Mouse (Mus musculus): ENCODE results near the gene Oas1d. TPM values are rescaled to one million over a fixed set of nuclear protein-coding genes. Genes with fewer than 3 reads are reported as not detected.
A peak's percentile ranks its signal among the peaks of the same experiment; 100 is the strongest.
"Not testable (repeated sequence)": the region's sequence is repeated elsewhere in the genome, so short reads cannot be mapped to it uniquely, and the experiment has no call there.

Gene Oas1d
- not detected for total RNA-seq (2021)
- long read RNA-seq, experiment 1 = 0 reads
- long read RNA-seq, experiment 2 = 0 reads

DNA sequence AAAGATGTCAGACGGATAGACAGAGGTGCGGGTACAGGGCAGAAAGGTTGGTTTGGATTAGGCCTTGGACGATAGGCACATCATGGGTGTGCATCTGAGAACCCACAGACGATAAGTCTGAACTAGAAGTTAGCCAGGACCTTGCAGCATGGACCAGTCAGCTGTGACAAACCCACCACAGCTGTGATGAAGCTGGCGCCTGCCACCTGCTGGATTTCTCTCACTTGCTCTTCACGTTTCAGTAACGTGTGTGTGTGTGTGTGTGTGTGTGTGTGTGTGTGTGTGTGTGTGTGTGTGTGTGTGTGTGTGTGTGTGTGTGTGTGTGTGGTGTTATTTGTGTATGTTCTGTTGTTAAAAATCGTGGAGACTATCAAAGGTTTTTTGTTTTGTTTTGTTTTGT, at the start of gene Oas1d:
TSS of gene Oas1d (plus strand) at position 333 of the 400 bp plus-strand sequence.
- DNase-seq (ENCODE audit: low spot score in 2 of 2) = not testable (repeated sequence)

DNA sequence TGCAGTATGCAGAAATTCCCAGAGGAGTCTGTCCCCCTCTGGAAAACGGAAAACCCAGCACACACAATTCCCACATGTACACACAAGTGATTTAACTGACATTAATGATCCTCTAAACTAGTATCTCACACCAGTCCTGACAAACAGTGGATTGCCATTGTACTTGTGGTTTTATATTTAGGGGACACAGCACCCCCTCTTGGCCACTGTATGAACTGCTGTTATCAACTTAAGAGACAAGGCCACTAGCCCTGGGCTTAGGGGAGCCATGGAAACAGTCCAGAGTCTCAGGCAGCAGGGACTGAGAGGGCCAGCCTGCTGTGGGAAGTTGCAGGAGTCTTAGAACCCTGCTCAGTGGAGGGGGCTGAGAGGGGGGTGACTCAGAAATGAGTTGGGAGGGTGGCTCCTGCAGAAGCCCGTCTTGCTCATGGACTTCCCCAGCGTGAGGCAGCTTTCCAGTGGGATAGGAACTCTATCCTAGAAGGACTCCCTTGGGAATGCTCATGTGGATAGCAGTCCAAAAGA, 48.9 kb upstream of the Oas1d start:
- no peak for DNase-seq (ENCODE audit: low spot score in 2 of 2)

GRCm38 (mm10) chr5:120869436-120870015, 44.8 kb upstream of the Oas1d start:
- DNase-seq (ENCODE audit: low spot score in 2 of 2) = no peak

DNA sequence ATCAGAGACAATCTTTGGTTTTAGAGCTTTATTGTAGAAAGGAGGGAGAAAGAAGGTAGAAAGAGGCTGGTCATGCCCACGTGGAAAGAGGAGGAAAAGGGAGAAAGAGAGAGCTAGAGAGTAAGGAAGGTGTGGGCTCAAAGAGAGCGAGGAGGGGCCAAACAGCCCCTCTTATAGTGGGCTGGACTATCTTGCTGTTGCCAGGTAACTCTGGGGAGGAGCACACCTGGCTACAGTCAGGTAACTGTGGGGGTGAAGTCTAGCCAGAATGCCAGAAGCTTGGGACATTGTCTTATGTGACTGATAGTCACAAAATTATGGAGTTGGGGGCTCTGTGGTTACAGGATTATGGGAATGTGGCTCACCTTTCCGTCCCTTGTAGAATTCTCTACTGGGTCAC, 44.3 kb upstream of the Oas1d start:
- no peak for DNase-seq (ENCODE audit: low spot score in 2 of 2)

- peak in 1 of 2 experiments; percentile 10 for DNase-seq (ENCODE audit: low spot score in 2 of 2)
These were observed 43.6 kb upstream of the Oas1d start for GRCm38 (mm10) chr5:120870782-120871181.

DNA sequence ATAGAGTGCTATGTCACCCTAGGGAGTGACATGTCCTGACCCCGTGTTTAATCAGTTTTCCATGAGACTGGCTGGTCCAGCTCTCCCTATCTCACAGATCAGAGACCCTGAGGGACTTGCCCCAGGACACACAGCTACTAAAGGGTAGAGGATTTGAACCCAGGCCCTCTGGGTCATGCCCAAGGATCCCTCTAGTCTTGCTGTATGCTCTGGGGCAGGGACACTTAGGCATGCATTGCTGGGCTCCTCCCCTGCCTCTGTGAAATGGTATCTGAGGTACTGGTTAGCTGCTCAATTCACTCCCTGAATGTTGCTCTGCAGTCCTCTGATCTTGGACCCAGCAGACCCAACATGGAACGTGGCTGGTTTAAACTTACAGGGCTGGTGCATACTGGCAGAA, 42.9 kb upstream of the Oas1d start:
- DNase-seq (ENCODE audit: low spot score in 2 of 2) = no peak

DNA sequence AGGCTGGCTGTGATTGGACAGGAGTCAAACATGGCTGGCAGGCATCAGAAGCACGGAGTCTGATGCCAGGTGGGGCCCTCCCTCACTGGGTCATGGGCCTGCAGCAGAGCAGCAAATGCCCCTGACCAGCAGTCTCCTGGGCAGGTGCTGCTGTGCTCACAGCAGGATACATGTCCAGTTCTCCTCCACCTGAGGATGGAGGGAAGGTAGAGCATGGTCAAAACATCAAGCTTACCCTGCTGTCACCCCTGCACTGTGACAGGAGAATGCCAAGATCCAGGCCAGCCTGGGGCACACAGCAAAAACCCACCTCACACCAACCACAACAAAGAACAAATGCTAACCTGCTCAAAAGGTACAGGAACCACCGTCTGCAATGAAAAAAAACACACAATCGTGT, 37.5 kb upstream of the Oas1d start:
- DNase-seq (ENCODE audit: low spot score in 2 of 2) = not testable (repeated sequence)

DNA sequence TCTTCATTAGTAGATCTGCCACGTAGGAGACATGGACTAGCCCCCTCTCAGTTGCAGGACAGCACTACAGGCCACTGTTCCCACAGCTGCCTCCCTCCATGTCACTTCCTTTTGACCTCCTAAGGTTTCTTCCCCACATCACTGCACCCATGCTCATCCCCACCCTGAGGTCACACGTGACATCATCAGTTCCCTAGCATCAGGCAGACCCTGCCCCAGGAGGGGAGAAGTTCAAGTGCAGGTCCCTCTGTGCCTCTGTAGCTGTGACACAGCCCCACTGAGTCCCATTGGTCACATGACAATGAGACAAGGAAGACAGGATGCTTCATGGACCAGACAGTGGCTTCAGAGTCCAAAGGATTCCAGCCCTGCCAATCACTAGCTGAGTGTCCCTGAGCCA, 36.9 kb upstream of the Oas1d start:
- not testable (repeated sequence) for DNase-seq (ENCODE audit: low spot score in 2 of 2)

- DNase-seq (ENCODE audit: low spot score in 2 of 2) = not testable (repeated sequence)
These were observed 35.5 kb upstream of the Oas1d start for GRCm38 (mm10) chr5:120878803-120879202.

DNA sequence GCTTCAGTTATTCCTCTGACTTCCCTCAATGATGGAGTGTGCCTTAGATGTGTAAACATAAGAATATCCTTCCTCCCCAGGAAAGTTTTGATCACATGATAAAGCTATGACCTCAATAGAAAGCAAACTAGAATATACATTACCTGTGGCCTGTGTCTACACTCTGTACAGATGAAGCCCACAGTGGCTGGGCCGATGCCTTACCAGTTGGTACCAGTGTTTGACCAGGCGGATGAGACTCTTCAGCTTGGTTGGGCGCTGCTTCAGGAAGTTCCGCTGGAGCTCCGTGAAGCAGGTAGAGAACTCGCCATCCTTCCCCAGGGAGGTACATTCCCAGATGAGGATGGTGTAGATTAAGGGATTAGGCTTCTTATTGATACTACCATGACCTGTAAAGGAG, 32.7 kb upstream of the Oas1d start:
- not testable (repeated sequence) for DNase-seq (ENCODE audit: low spot score in 2 of 2)

GRCm38 (mm10) chr5:120887413-120887812, 26.9 kb upstream of the Oas1d start, which contains the start of gene Oas1g:
TSS of gene Oas1g (minus strand) at chr5:120887613.
- not testable (repeated sequence) for DNase-seq (ENCODE audit: low spot score in 2 of 2)

DNA sequence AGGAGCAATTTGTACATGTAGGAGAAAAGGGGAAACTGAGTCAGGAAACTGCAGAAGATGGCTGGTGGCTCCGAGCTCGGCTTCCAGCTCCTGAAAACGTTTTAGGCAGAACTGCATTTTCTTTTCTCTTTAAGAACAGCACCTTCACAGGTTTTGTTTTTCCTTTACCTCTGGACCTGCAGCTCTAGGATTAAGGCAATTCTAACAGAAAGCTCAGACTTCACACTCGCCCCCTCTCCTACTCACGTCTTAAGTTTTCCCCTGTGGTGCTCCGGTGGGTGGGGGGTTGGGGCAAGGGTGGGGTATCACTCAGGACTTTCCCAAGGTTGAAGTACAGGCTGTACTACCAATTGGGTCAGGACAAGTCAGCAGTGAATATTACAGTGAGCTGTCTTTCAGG, 26.5 kb upstream of the Oas1d start:
- no peak for DNase-seq (ENCODE audit: low spot score in 2 of 2)

- not testable (repeated sequence) for DNase-seq (ENCODE audit: low spot score in 2 of 2)
These were observed 26.0 kb upstream of the Oas1d start for GRCm38 (mm10) chr5:120888294-120888815.

DNA sequence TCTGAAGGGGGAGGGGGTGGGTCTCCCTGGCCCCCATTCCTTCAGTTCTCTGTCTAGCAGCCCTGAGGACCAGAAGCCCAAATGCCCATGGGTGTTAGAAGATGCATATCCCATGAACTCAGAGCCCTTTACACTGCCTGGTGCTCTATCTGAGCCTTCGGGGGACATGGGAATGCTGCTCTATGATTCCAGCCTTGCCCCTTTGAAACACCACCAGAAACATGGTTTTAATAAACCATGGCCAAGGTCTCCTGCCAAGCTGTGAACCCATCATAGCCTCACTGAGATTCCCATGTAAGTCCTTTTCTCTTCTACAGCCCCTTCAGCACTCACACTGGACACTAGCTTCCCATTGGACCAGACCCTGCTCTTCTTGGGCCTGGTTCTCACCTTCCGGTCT, 24.3 kb upstream of the Oas1d start:
- DNase-seq (ENCODE audit: low spot score in 2 of 2) = no peak

DNA sequence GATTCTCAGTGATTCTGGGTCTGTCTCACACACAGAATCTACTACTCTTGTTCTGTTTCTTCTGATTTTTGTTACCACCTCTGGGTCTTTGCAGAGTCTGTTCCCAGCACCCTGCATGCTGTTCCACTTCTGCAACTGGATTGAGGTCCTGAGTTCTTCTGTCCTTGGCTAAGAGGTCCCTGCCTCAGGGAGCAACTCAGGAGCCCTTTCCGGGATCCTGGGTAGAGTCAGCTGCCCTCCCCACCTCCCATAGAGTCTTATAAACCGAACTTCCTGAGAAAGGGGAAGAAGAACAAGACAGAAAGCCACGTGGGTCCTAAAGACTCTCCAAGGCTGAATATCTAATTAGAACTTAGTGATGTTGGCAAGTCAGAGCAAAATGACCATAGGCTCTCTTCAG, 23.3 kb upstream of the Oas1d start:
- no peak for DNase-seq (ENCODE audit: low spot score in 2 of 2)

DNA sequence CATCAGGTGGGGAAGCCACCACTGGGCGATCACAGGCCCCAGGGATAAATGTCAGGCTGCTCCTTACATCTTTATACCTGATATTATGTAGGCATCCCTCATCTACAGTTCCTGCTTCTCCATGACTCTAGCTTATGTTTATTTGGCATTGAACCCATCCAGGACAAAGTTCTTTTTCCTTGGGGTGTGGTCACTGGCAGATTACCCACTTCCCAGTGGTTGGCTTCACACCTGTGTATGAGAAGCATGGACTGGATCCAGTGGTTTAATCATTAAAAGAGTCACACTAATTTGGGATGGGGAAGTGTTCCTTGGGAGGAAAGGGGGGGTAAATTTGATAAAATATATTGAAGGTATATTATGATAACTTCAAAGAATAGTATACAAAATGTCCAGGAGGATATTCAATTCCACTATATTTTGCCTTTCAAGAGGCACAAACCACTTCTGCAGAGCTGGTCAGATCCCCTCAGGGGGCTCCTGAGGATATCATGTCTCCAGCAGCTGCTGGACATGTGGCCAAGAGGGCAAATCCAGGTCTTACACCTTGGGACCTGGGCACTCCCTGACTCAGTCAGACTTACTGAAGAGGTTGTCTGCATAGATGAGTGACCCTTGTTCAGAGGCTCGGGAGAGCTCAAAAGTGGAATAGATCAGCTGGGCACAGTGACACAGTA, 22.6 kb upstream of the Oas1d start:
- DNase-seq (ENCODE audit: low spot score in 2 of 2) = not testable (repeated sequence)

- DNase-seq (ENCODE audit: low spot score in 2 of 2) = no peak
These were observed 22.1 kb upstream of the Oas1d start for GRCm38 (mm10) chr5:120892243-120892660.

- DNase-seq (ENCODE audit: low spot score in 2 of 2) = not testable (repeated sequence)
These were observed 20.5 kb upstream of the Oas1d start for GRCm38 (mm10) chr5:120893866-120894265.

DNA sequence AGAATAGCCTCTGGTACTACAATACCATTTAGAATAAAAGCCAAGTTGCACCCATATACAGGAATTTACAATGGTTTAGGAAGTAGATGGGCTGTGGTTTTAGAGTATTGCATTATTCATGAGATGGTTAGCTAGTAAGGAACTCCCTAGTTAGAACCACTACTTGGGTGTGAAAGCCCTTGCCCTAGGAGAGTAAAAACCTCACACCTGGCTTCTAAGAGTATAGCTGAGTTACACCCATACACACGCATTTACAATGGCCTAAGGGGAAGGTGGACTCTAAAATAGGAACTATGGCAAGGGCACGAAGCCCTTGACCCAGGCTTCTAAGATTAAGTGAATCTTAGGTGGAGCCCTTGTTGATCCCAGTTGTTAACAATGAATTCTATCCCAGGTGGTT, 19.6 kb upstream of the Oas1d start:
- not testable (repeated sequence) for DNase-seq (ENCODE audit: low spot score in 2 of 2)

DNA sequence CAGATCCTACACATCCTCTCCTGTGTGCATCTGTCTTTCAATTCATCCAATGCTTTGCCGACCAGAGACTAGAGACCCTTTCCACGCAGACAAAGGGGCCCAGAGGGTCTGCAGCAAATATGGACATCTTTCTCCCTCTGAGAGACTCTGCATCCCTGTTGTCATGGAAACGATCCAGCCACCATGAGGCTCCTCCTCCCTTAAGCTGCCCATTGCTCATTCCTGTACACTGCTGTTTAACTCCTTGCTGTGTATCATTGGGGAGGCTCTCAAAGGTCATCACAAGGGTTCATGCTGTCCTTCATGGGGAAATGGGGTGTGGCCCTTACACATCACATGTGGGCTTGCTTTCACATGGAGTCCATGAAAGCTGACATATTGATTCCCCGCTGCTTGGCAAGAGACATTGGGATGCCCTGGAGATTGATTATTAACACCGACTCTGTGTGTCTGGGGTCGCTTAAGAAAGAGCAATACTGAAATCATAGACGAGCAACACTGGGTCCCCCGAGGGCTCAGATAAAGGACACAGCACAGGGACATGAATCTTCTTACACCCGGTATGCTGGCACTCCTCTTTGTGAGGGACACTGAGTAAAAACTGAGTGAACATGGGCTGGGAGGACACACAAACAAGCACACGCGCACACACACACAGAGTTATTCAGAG, 19.0 kb upstream of the Oas1d start:
- no peak for DNase-seq (ENCODE audit: low spot score in 2 of 2)

DNA sequence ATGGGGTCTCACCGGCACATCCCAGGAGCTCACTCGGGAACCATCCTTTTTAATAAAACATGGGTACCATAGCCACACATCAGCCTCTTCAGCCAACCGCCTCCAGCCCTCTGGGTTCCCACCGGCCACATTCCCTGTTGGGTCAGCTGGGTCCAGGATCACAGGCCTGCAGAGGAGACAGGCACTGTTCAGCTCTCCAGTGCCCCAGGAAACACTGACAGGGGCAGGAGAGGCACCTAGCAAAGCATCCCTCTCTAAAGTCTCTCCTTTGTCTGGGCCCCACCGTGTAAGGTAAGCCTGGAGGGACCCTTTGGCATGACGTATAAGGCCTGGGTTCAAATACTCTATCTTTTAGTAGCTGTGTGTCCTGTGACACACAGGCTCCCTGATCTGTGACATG, 16.0 kb upstream of the Oas1d start:
- no peak for DNase-seq (ENCODE audit: low spot score in 2 of 2)

DNA sequence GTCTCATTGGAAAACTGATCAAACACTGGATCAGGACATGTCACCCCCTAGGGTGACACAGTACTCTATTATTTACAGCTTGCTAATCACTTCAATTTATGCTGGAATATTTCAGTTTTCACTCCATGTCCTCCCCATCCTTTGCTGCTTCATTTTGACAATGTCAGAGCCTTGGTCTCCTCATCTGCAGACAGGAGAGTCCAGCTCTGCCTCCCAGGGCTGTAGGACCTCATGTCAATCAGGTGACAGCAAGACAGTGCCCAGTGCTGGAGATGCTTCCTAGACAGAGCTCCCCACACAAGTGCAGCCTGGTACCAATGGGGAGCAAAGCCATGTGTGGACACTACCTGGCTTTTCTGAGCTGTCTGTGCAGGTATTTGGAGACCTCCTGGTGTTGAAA, 15.6 kb upstream of the Oas1d start:
- no peak for DNase-seq (ENCODE audit: low spot score in 2 of 2)
